Mouse (Mus musculus) heart, embryonic 13.5 days (tissue): ENCODE results near the gene Washc1. TPM values are rescaled to one million over a fixed set of nuclear protein-coding genes. Genes with fewer than 3 reads are reported as not detected.
"Not testable (repeated sequence)": the region's sequence is repeated elsewhere in the genome, so short reads cannot be mapped to it uniquely, and the experiment has no call there.

Experiments used
- ATAC-seq: fragments of 200-750 bp; cut with Nextera tagmentation; 2 replicates; pipeline ENCODE4 v1.8.0; 2017; ENCODE audit warnings: moderate TSS enrichment; ENCODE audit not compliant: insufficient number of reproducible peaks, low FRiP score, low TSS enrichment; ENCODE audit errors: extremely low read depth
- H3K27ac ChIP-seq: fragments of 300-500 bp; sonication (generic); replicated peaks from 2 replicates; pipeline ENCODE4 v1.5.1; 2015; ENCODE audit warnings: moderate library complexity, mild to moderate bottlenecking, inconsistent platforms
- H3K27me3 ChIP-seq: fragments of 300-500 bp; sonication (generic); replicated peaks from 2 replicates; pipeline ENCODE4 v1.6.1; 2015; ENCODE audit warnings: mild to moderate bottlenecking, inconsistent platforms
- H3K36me3 ChIP-seq: fragments of 300-500 bp; sonication (generic); 2 replicates; pipeline ENCODE4 v1.6.1; 2015; ENCODE audit warnings: mild to moderate bottlenecking, inconsistent platforms
- H3K4me1 ChIP-seq: fragments of 300-500 bp; sonication (generic); 2 replicates; pipeline ENCODE4 v1.6.1; 2015; ENCODE audit warnings: inconsistent platforms
- H3K4me2 ChIP-seq: fragments of 300-500 bp; sonication (generic); 2 replicates; pipeline ENCODE4 v1.6.1; 2015; ENCODE audit warnings: inconsistent platforms, mild to moderate bottlenecking, moderate library complexity
- H3K4me3 ChIP-seq: fragments of 300-500 bp; sonication (generic); 2 replicates; pipeline ENCODE4 v1.5.1; 2015; ENCODE audit warnings: moderate library complexity, mild to moderate bottlenecking, inconsistent platforms
- H3K9ac ChIP-seq: fragments of 300-500 bp; sonication (generic); 2 replicates; pipeline ENCODE4 v1.6.1; 2015; ENCODE audit warnings: inconsistent platforms, mild to moderate bottlenecking, moderate library complexity
- H3K9me3 ChIP-seq: fragments of 300-500 bp; sonication (generic); 2 replicates; pipeline ENCODE4 v1.6.1; 2016; ENCODE audit warnings: inconsistent platforms
- WGBS: fragments of 180-500 bp; shearing (Covaris S2); methylation state at CpG from one replicate; pipeline ENCODE4 v1.1.7; 2015; ENCODE audit warnings: mixed read lengths; 5-methylcytosine and 5-hydroxymethylcytosine counted together
- polyA plus RNA-seq: library from polyadenylated mRNA; unstranded; fragments of >200 nt; fragmentation: Nextera tagmentation; extraction: Ambion mirVana; gene quantifications from 2 replicates; pipeline ENCODE4 v1.2.1, GENCODE M21; 2015

The Washc1 gene
- polyA plus RNA-seq, 1 experiment from 2014 or later = 25.0 TPM

- Histone ChIP-seq H3K4me3 (no peak overlapping the region), H3K9ac (no peak overlapping the region), H3K4me2 (no peak overlapping the region), H3K9me3 (no peaks in the 10 kb centered on the region), H3K27me3 (no peaks in the 10 kb centered on the region), H3K36me3 (peaks cover 24% of the 10 kb centered on the region), H3K27ac (no peak overlapping the region), H3K4me1 (no peaks in the 10 kb centered on the region)
- no peak for ATAC-seq
- WGBS = 55% methylated on average over 2 of the region's 2 CpGs
Observed at GRCm38 (mm10) chr17:66154876-66155275, 43.5 kb downstream of the Washc1 start.

DNA sequence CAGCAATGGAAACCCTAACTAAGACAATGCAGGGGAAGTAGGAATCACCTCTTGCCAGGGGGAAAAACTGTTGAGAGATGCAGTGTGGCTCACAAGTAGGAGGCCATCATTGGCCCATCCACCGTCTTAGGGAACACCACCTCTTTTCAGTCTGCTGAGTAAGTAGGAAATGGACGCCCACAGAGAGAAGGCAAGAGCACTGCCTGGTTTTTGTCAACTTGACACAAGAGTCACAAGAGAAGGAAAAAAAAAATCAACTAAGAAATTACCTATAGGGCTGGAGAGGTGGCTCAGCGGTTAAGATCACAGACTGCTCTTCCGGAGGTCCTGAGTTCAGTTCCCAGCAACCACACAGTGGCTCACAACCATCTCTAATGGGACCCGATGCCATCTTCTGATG, 46.9 kb downstream of the Washc1 start:
- H3K36me3 ChIP-seq = no peaks in the 10 kb centered on the region
- no peak overlapping the region for H3K27ac ChIP-seq
- no peak overlapping the region for H3K4me3 ChIP-seq
- no peak for ATAC-seq
- H3K4me2 ChIP-seq = no peak overlapping the region
- 86% methylated on average over 5 of the region's 5 CpGs for WGBS
- H3K27me3 ChIP-seq = no peaks in the 10 kb centered on the region
- no peaks in the 10 kb centered on the region for H3K4me1 ChIP-seq
- H3K9ac ChIP-seq = no peak overlapping the region
- H3K9me3 ChIP-seq = peaks cover 14% of the 10 kb centered on the region

DNA sequence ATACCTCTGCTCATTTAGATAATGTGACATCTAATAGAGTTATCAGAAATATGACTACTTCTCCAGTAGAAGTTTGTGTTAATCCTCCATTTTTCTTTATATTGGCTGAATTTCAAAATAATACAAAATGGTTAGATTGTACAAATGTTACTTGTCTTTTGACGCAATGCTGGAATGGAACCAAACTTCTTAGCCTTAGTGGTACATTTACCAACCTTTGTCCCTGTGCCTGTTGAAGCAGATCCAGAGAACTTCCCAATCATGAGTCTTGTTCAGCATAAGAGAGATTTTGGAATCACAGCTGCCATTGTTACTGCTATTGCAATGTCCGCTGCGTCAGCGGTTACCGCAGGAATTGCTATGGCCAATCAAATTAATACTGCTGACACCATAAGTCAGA, 55.8 kb downstream of the Washc1 start:
- H3K9me3 ChIP-seq = peaks cover 13% of the 10 kb centered on the region
- ATAC-seq, H3K4me3 ChIP-seq, H3K27ac ChIP-seq, H3K27me3 ChIP-seq, H3K4me2 ChIP-seq, H3K9ac ChIP-seq, H3K36me3 ChIP-seq, H3K4me1 ChIP-seq: not testable (repeated sequence)
- WGBS = 94% methylated on average over 5 of the region's 5 CpGs

Other genes starting within 250 kb of the Washc1 start
- gene Ralbp1, start 225.7 kb upstream of the Washc1 start, polyA plus RNA-seq = 43.9 and 46.6 TPM in 2 replicates
- 87.4 and 94.7 TPM in 2 replicates for gene Twsg1, start 160.3 kb upstream of the Washc1 start, polyA plus RNA-seq
- gene Ankrd12, start 34.5 kb upstream of the Washc1 start, polyA plus RNA-seq = 15.2 and 16.1 TPM in 2 replicates
- 526 and 595 TPM in 2 replicates for gene Ndufv2, start 10.0 kb upstream of the Washc1 start, polyA plus RNA-seq
- 12.6 and 12.7 TPM in 2 replicates for gene Ddx11, start 12.0 kb downstream of the Washc1 start, polyA plus RNA-seq